Mouse (Mus musculus) G1E (cell line): ENCODE measurements at regions not wholly inside any gene's neighbourhood (a gene's known extent, or its start where the extent isn't known, plus 50 kb on each side); places are given as distances from the start of the nearest gene placed in this dataset.

Experiments used
- ATAC-seq: 2 replicates; pipeline ENCODE4 v1.8.0; 2016; ENCODE audit warnings: mild to moderate bottlenecking; ENCODE audit not compliant: insufficient number of reproducible peaks, poor library complexity, low FRiP score, severe bottlenecking; ENCODE audit errors: extremely low read depth
- DNase-seq: peaks from one replicate; pipeline ENCODE4 v3.0.0; 2012; ENCODE audit warnings: low spot score
- H3K27me3 ChIP-seq: 2 replicates; pipeline ENCODE4 v1.6.1; 2012; ENCODE audit warnings: mild to moderate bottlenecking, low read length, inconsistent platforms; ENCODE audit not compliant: insufficient read depth
- H3K36me3 ChIP-seq: replicated peaks from 2 replicates; pipeline ENCODE3; 2012; ENCODE audit warnings: mild to moderate bottlenecking, inconsistent platforms
- H3K4me1 ChIP-seq: 2 replicates; pipeline ENCODE4 v1.6.1; 2012; ENCODE audit warnings: low read depth, low read length, inconsistent platforms, mixed read lengths; ENCODE audit not compliant: insufficient read depth
- H3K4me3 ChIP-seq: 2 replicates; pipeline ENCODE4 v1.5.1; 2012; ENCODE audit warnings: low read depth, mild to moderate bottlenecking, inconsistent platforms, low read length, moderate library complexity, mixed read lengths
- H3K9me3 ChIP-seq: replicated peaks from 2 replicates; pipeline ENCODE4 v1.6.1; 2012; ENCODE audit warnings: inconsistent platforms
- CTCF ChIP-seq: IDR thresholded peaks from 2 replicates; pipeline ENCODE4 v1.5.1; 2012; ENCODE audit warnings: low read depth, low read length, inconsistent platforms, mixed read lengths
- GATA1 ChIP-seq: IDR thresholded peaks from 2 replicates; pipeline ENCODE4 v1.6.1; 2012; ENCODE audit warnings: borderline replicate concordance, low read length, inconsistent platforms, mixed read lengths
- GATA2 ChIP-seq: IDR thresholded peaks from 2 replicates; pipeline ENCODE4 v1.6.1; 2012; ENCODE audit warnings: low read depth, low read length, inconsistent platforms, borderline replicate concordance
- POLR2AphosphoS5 ChIP-seq: IDR thresholded peaks from 2 replicates; pipeline ENCODE4 v1.6.1; 2012; ENCODE audit warnings: low read depth, low read length, inconsistent platforms; ENCODE audit not compliant: insufficient replicate concordance
- TAL1 ChIP-seq: conservative IDR thresholded peaks from 2 replicates; pipeline ENCODE4 v1.6.1; 2012; ENCODE audit warnings: low read depth, low read length, inconsistent platforms, mixed read lengths

DNA sequence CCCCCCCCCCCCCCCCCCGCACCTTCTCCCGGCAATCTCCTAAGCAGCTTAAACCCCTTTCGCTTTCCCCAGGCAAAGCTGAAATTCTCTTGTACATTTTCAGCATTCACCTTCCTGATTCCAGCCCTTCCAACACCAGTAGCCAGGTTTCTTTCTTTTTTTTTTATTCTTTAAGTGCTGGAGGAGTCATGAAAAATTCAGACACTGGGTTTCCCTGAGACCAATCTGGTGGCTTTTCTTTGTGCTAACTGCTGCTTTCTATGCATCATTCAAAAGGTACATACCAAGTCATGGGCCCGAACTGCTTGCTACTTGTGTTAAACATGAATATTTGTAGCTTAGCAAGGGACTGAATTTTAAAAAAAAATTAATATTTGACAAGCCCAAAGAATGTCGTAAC lies 99.7 kb downstream of the Zfp326 start:
- no peak for DNase-seq
- no peak for ATAC-seq

DNA sequence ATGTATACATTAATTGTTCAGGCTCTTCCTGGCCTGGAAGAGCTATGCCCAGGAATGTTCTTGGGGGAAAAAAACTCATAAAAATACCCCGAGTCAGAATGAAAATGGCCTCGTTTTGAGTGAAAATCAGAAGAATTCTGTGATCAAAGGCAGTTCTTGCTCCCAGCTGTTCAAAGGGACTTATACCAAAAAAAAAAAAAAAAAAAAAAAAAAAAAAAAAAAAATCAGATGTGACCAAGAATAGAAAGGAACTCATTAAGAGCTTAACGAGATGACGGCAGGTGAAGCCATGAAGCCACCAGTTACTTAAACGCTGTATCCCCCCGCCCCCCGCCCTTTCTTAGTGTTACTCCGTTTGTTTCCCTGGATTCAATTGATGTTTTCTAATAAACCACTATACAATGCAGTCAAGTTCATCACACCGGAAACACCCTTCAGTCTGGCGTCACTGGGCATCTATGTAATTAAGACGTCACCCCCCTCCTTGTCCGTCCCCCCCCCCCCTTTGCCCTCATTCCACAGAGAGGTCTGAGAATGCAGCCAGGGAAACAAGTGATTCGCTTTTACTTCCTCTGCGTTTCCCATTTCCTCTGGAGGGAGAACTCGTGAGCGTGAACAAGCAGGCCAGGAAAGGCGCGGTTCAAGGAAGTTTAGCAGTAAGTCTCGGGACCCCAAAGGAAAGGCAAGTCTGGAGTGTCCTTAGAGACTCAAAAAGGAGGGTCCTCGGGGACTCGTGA lies 99.1 kb downstream of the Zfp326 start:
- H3K4me3 ChIP-seq: no peak overlapping the region
- H3K36me3 ChIP-seq: no peaks in the 10 kb centered on the region
- TF ChIP-seq GATA2: no peak
- TF ChIP-seq GATA1: no peak
- no peak for TF ChIP-seq TAL1
- TF ChIP-seq CTCF: no peak
- TF ChIP-seq POLR2AphosphoS5: no peak
- H3K9me3 ChIP-seq: peaks cover 31% of the 10 kb centered on the region
- ATAC-seq: no peak
- H3K4me1 ChIP-seq: no peaks in the 10 kb centered on the region
- no peaks in the 10 kb centered on the region for H3K27me3 ChIP-seq
- DNase-seq: no peak

More for the DNA sequence above, 99.7 kb downstream of the Zfp326 start:
- no peak overlapping the region for H3K4me3 ChIP-seq
- H3K9me3 ChIP-seq: peaks cover 36% of the 10 kb centered on the region
- H3K36me3 ChIP-seq: no peaks in the 10 kb centered on the region
- no peaks in the 10 kb centered on the region for H3K4me1 ChIP-seq
- H3K27me3 ChIP-seq: no peaks in the 10 kb centered on the region
- TF ChIP-seq GATA1 (no peak), CTCF (no peak), TAL1 (no peak), GATA2 (no peak), POLR2AphosphoS5 (no peak)

DNA sequence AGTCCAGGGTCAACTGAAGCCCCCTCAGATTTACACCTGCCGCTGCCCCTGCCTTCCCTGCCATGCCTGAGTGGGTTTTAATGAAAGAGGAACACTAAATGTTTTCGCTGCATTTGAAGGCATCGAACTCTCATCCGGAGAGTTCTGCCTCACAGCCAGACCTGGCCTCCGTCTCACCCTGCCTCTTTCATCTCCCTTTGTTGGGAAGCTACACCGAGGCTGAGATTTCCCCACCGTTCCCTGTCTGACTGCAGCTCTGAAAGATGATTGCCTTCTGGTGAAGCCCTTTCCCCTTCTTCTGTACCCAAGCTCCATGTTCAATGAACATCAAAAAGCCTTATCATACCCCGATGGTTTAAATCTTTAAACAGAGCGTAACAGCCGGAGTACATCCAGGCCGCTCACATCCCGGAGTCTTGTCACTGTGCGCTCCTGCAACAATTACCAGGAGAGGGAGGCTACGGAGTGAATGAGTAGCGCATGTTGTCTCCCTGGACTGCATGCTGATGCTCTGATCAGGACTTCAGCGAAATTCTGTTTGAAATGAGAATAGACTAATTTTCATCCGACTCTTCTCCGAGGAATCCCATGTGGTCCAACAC lies 98.3 kb downstream of the Zfp326 start:
- DNase-seq: no peak
- no peak overlapping the region for H3K4me3 ChIP-seq
- H3K4me1 ChIP-seq: no peaks in the 10 kb centered on the region
- TF ChIP-seq CTCF: no peak
- TF ChIP-seq GATA2: no peak
- TF ChIP-seq POLR2AphosphoS5: no peak
- TF ChIP-seq TAL1: no peak
- TF ChIP-seq GATA1: no peak
- no peak for ATAC-seq
- H3K36me3 ChIP-seq: no peaks in the 10 kb centered on the region
- no peaks in the 10 kb centered on the region for H3K27me3 ChIP-seq
- H3K9me3 ChIP-seq: peaks cover 29% of the 10 kb centered on the region
